Mouse (Mus musculus) CH12.LX (cell line): ENCODE data around the gene Arl8a.

Source experiments
- CTCF ChIP-seq, 2 experiments: IDR thresholded peaks in 1 of 2; conservative IDR thresholded peaks in 1 of 2; 2 replicates each; pipeline ENCODE4 v1.5.1; 2011 to 2012; ENCODE audit warnings: low read depth in 2 of 2, low read length in 2 of 2, improper control_type of control experiment in 1 of 2, inconsistent platforms in 1 of 2, mild to moderate bottlenecking in 1 of 2, moderate library complexity in 1 of 2
- IRF4 ChIP-seq: IDR thresholded peaks from 2 replicates; pipeline ENCODE4 v1.6.1; 2014; ENCODE audit warnings: low read depth, mild to moderate bottlenecking, inconsistent platforms, low read length, improper control_type of control experiment
- JUN ChIP-seq: IDR thresholded peaks from 2 replicates; pipeline ENCODE4 v1.6.1; 2011; ENCODE audit warnings: low read depth, mild to moderate bottlenecking, low read length, improper control_type of control experiment, moderate library complexity; ENCODE audit not compliant: insufficient read depth
- JUND ChIP-seq: conservative IDR thresholded peaks from 2 replicates; pipeline ENCODE4 v1.6.1; 2011; ENCODE audit warnings: low read depth, low read length, improper control_type of control experiment
- MAFK ChIP-seq: IDR thresholded peaks from 2 replicates; pipeline ENCODE4 v1.6.1; 2011; ENCODE audit warnings: low read length, improper control_type of control experiment; ENCODE audit not compliant: insufficient replicate concordance
- MAX ChIP-seq: IDR thresholded peaks from 2 replicates; pipeline ENCODE4 v1.6.1; 2011; ENCODE audit warnings: low read length, improper control_type of control experiment
- POLR2A ChIP-seq: IDR thresholded peaks from 2 replicates; pipeline ENCODE4 v1.6.1; 2011; ENCODE audit warnings: low read depth, mild to moderate bottlenecking, improper control_type of control experiment, low read length
- TCF12 ChIP-seq: IDR thresholded peaks from 2 replicates; pipeline ENCODE4 v1.6.1; 2014; ENCODE audit warnings: low read depth, mild to moderate bottlenecking, inconsistent platforms, low read length, improper control_type of control experiment
- USF2 ChIP-seq: conservative IDR thresholded peaks from 2 replicates; pipeline ENCODE4 v1.6.1; 2011; ENCODE audit warnings: low read depth, low read length, improper control_type of control experiment

GRCm38 (mm10) chr1:135108611-135109010 is 38.0 kb upstream of the Arl8a start:
- TF ChIP-seq MAX = no peak
- no peak for TF ChIP-seq USF2
- TF ChIP-seq CTCF (conservative IDR thresholded peaks at IDR 0.05 in 1 of 2, IDR thresholded peaks at IDR 0.05 in 1 of 2; ENCODE audit: low read depth in 2 of 2, low read length in 2 of 2) = peak; percentile 70 to 82
- TF ChIP-seq POLR2A = no peak
- TF ChIP-seq JUN = no peak
- TF ChIP-seq IRF4 = peak; percentile 29; the same call in 1 of the 2 replicates
- no peak for TF ChIP-seq MAFK
- no peak for TF ChIP-seq TCF12
- no peak for TF ChIP-seq JUND
